Mouse (Mus musculus) cerebellum, adult 2 months (tissue): Measurements from ENCODE around the gene Dusp18.

Experiments used
- CTCF ChIP-seq: fragments of 200-500 bp; IDR thresholded peaks from 2 replicates; pipeline ENCODE4 v1.5.1; 2011; ENCODE audit warnings: low read depth, mild to moderate bottlenecking, control low read depth, low read length, moderate library complexity, borderline replicate concordance; ENCODE audit not compliant: insufficient read depth
- POLR2A ChIP-seq: fragments of 200-500 bp; IDR thresholded peaks from 2 replicates; pipeline ENCODE4 v1.6.1; 2011; ENCODE audit warnings: low read length, control low read depth, borderline replicate concordance; ENCODE audit not compliant: insufficient read depth

GRCm38 (mm10) chr11:3851872-3852271 lies 43.2 kb upstream of the Dusp18 start:
- TF ChIP-seq CTCF: no peak
- no peak for TF ChIP-seq POLR2A
